Mouse (Mus musculus): ENCODE measurements at regions not wholly inside any gene's neighbourhood (a gene's known extent, or its start where the extent isn't known, plus 50 kb on each side); places are given as distances from the start of the nearest gene placed in this dataset.
"Not testable (repeated sequence)": the region's sequence is repeated elsewhere in the genome, so short reads cannot be mapped to it uniquely, and the experiment has no call there.

GRCm38 (mm10) chr2:92809226-92809625 is 105.7 kb upstream of the Syt13 start:
- H3K9ac ChIP-seq (replicated peaks), result no peak overlapping the region
- no peaks in the 10 kb centered on the region for H3K9me3 ChIP-seq
- no peak overlapping the region for H3K4me2 ChIP-seq (replicated peaks)
- no peak overlapping the region for H3K4me3 ChIP-seq
- H3K36me3 ChIP-seq, result no peaks in the 10 kb centered on the region
- H3K4me1 ChIP-seq, result peaks cover 42% of the 10 kb centered on the region
- no peak overlapping the region for H3K27ac ChIP-seq (replicated peaks)
- no peak for ATAC-seq (ENCODE audit: low FRiP score, low read depth)
- 13% methylated on average over 3 of the region's 3 CpGs for WGBS
- no peaks in the 10 kb centered on the region; the same call in none of the 2 replicates for H3K27me3 ChIP-seq

- Histone ChIP-seq H3K36me3 (no peaks in the 10 kb centered on the region), H3K9ac (replicated peaks) (no peak overlapping the region), H3K4me3 (no peak overlapping the region), H3K27ac (replicated peaks) (no peak overlapping the region), H3K4me1 (peaks cover 42% of the 10 kb centered on the region), H3K27me3 (no peaks in the 10 kb centered on the region; the same call in none of the 2 replicates), H3K4me2 (replicated peaks) (no peak overlapping the region), H3K9me3 (no peaks in the 10 kb centered on the region)
- no peak for ATAC-seq (ENCODE audit: low FRiP score, low read depth)
- WGBS, result 85% methylated on average over 4 of the region's 4 CpGs
Measured at GRCm38 (mm10) chr2:92809681-92810323, 105.1 kb upstream of the Syt13 start.

GRCm38 (mm10) chr2:92810956-92811355 is 103.9 kb upstream of the Syt13 start:
- peaks cover 37% of the 10 kb centered on the region for H3K4me1 ChIP-seq
- not testable (repeated sequence) for H3K9me3 ChIP-seq; H3K36me3 ChIP-seq; H3K4me2 ChIP-seq (replicated peaks); H3K4me3 ChIP-seq; ATAC-seq (ENCODE audit: low FRiP score, low read depth); H3K27ac ChIP-seq (replicated peaks); H3K27me3 ChIP-seq; H3K9ac ChIP-seq (replicated peaks)
- 12% methylated on average over 6 of the region's 6 CpGs for WGBS

- no peak for ATAC-seq (ENCODE audit: low FRiP score, low read depth)
- Histone ChIP-seq H3K36me3 (no peaks in the 10 kb centered on the region), H3K4me3 (no peak overlapping the region), H3K9ac (replicated peaks) (no peak overlapping the region), H3K27me3 (no peaks in the 10 kb centered on the region; the same call in none of the 2 replicates), H3K4me2 (replicated peaks) (no peak overlapping the region), H3K9me3 (no peaks in the 10 kb centered on the region), H3K27ac (replicated peaks) (no peak overlapping the region; the same call in 1 of the 2 replicates), H3K4me1 (peaks cover 17% of the 10 kb centered on the region)
- WGBS, result 74% methylated on average over 11 of the region's 11 CpGs
Measured at GRCm38 (mm10) chr2:92813028-92813427, 101.9 kb upstream of the Syt13 start.

GRCm38 (mm10) chr2:92819586-92819985 is 95.3 kb upstream of the Syt13 start:
- Histone ChIP-seq H3K4me1 (0 out of 2 replicates have a peak, but pooled peaks cover 4% of the 10 kb centered on the region), H3K36me3 (no peaks in the 10 kb centered on the region), H3K4me3 (no peak overlapping the region), H3K9ac (replicated peaks) (no peak overlapping the region), H3K27ac (replicated peaks) (no peak overlapping the region), H3K4me2 (replicated peaks) (no peak overlapping the region), H3K27me3 (no peaks in the 10 kb centered on the region), H3K9me3 (no peaks in the 10 kb centered on the region)
- 72% methylated on average over 6 of the region's 6 CpGs for WGBS
- ATAC-seq (ENCODE audit: low FRiP score, low read depth), result no peak

DNA sequence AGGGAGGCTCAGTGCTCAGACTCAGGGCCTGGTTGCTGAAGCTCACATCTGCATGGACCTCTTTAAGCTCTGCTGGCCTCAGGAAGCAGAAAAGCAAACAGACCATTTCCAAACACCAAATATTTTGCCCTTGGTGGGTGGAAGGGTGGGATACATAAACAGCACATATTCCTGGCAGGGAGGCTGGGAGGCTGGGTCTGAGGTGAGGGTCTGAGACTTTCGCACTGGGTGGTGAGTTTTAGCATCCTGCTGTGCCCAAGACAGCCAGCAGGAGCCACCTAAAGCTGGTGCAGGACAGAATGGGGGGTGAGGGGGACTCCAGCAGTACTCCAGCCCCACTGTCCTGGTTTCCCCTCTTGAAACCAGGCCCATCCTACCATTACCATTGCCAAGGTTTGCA is 90.6 kb upstream of the Syt13 start:
- Histone ChIP-seq H3K27me3 (no peaks in the 10 kb centered on the region), H3K9ac (replicated peaks) (no peak overlapping the region), H3K27ac (replicated peaks) (no peak overlapping the region), H3K9me3 (no peaks in the 10 kb centered on the region), H3K4me3 (no peak overlapping the region), H3K4me2 (replicated peaks) (no peak overlapping the region), H3K36me3 (no peaks in the 10 kb centered on the region), H3K4me1 (peaks cover 12% of the 10 kb centered on the region)
- WGBS, result 100% methylated on average over 1 of the region's 1 CpGs
- ATAC-seq (ENCODE audit: low FRiP score, low read depth), result no peak

GRCm38 (mm10) chr2:92825395-92825794 is 89.5 kb upstream of the Syt13 start:
- H3K4me3 ChIP-seq, result no peak overlapping the region
- no peak overlapping the region for H3K4me2 ChIP-seq (replicated peaks)
- WGBS, result 20% methylated on average over 6 of the region's 6 CpGs
- no peaks in the 10 kb centered on the region for H3K9me3 ChIP-seq
- peaks cover 10% of the 10 kb centered on the region for H3K4me1 ChIP-seq
- H3K9ac ChIP-seq (replicated peaks), result no peak overlapping the region
- no peak overlapping the region for H3K27ac ChIP-seq (replicated peaks)
- H3K36me3 ChIP-seq, result no peaks in the 10 kb centered on the region
- H3K27me3 ChIP-seq, result no peaks in the 10 kb centered on the region
- no peak for ATAC-seq (ENCODE audit: low FRiP score, low read depth)

- Histone ChIP-seq H3K4me1 (peaks cover 17% of the 10 kb centered on the region), H3K36me3 (no peaks in the 10 kb centered on the region), H3K4me3 (no peak overlapping the region), H3K27me3 (no peaks in the 10 kb centered on the region), H3K4me2 (replicated peaks) (no peak overlapping the region), H3K27ac (replicated peaks) (no peak overlapping the region), H3K9ac (replicated peaks) (no peak overlapping the region), H3K9me3 (no peaks in the 10 kb centered on the region)
- 67% methylated on average over 2 of the region's 2 CpGs for WGBS
- ATAC-seq (ENCODE audit: low FRiP score, low read depth), result no peak
Measured at GRCm38 (mm10) chr2:92830134-92830533, 84.8 kb upstream of the Syt13 start.

- WGBS, result 76% methylated on average over 7 of the region's 7 CpGs
- no peaks in the 10 kb centered on the region for H3K36me3 ChIP-seq
Measured at GRCm38 (mm10) chr2:92831784-92832183, 83.1 kb upstream of the Syt13 start.

GRCm38 (mm10) chr2:92836203-92836602 is 78.7 kb upstream of the Syt13 start:
- Histone ChIP-seq H3K36me3 (no peaks in the 10 kb centered on the region), H3K9ac (replicated peaks) (no peak overlapping the region), H3K27ac (replicated peaks) (no peak overlapping the region), H3K4me2 (replicated peaks) (no peak overlapping the region), H3K4me3 (no peak overlapping the region), H3K27me3 (peaks cover 5% of the 10 kb centered on the region; the same call in 1 of the 2 replicates), H3K4me1 (peaks cover 6% of the 10 kb centered on the region; the same call in 1 of the 2 replicates), H3K9me3 (no peaks in the 10 kb centered on the region)
- 88% methylated on average over 4 of the region's 4 CpGs for WGBS
- no peak for ATAC-seq (ENCODE audit: low FRiP score, low read depth)

More at GRCm38 (mm10) chr2:92831784-92832183, 83.1 kb upstream of the Syt13 start:
- peaks cover 10% of the 10 kb centered on the region; the same call in 1 of the 2 replicates for H3K4me1 ChIP-seq
- no peaks in the 10 kb centered on the region for H3K27me3 ChIP-seq
- no peak overlapping the region for H3K4me2 ChIP-seq (replicated peaks)
- no peaks in the 10 kb centered on the region for H3K9me3 ChIP-seq
- no peak for ATAC-seq (ENCODE audit: low FRiP score, low read depth)
- H3K27ac ChIP-seq (replicated peaks), result no peak overlapping the region
- H3K9ac ChIP-seq (replicated peaks), result no peak overlapping the region
- no peak overlapping the region for H3K4me3 ChIP-seq

GRCm38 (mm10) chr2:92838012-92838411 is 76.9 kb upstream of the Syt13 start:
- peaks cover 16% of the 10 kb centered on the region; the same call in 1 of the 2 replicates for H3K27me3 ChIP-seq

DNA sequence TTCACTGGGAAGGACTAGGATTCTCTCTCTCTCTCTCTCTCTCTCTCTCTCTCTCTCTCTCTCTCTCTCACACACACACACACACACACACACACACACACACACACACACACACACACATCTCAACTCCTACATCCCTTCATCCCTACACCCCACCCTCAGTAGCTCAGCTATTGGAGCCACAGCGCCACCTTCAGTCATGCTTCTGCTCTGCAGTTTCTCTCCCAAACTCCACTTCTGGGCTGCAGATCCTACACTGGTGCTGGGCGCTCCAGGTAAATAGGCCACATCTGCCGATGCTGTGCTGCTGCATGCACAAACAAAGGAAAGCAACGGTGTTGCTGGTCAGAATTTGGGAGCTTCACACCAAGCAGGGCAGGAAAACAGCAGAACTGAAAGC is 74.9 kb upstream of the Syt13 start:
- no peak for ATAC-seq (ENCODE audit: low FRiP score, low read depth)
- no peak overlapping the region for H3K9ac ChIP-seq (replicated peaks)
- 15% methylated on average over 4 of the region's 4 CpGs for WGBS
- peaks cover 4% of the 10 kb centered on the region; the same call in 1 of the 2 replicates for H3K4me1 ChIP-seq
- H3K4me2 ChIP-seq (replicated peaks), result no peak overlapping the region
- H3K4me3 ChIP-seq, result no peak overlapping the region
- H3K36me3 ChIP-seq, result no peaks in the 10 kb centered on the region
- peaks cover 27% of the 10 kb centered on the region for H3K27me3 ChIP-seq
- no peak overlapping the region for H3K27ac ChIP-seq (replicated peaks)
- H3K9me3 ChIP-seq, result no peaks in the 10 kb centered on the region

More at GRCm38 (mm10) chr2:92838012-92838411, 76.9 kb upstream of the Syt13 start:
- Histone ChIP-seq H3K27ac (replicated peaks) (no peak overlapping the region), H3K36me3 (no peaks in the 10 kb centered on the region), H3K4me2 (replicated peaks) (no peak overlapping the region), H3K9me3 (no peaks in the 10 kb centered on the region), H3K4me1 (peaks cover 6% of the 10 kb centered on the region; the same call in 1 of the 2 replicates), H3K9ac (replicated peaks) (no peak overlapping the region), H3K4me3 (no peak overlapping the region)
- no peak for ATAC-seq (ENCODE audit: low FRiP score, low read depth)
- WGBS, result 86% methylated on average over 5 of the region's 5 CpGs

DNA sequence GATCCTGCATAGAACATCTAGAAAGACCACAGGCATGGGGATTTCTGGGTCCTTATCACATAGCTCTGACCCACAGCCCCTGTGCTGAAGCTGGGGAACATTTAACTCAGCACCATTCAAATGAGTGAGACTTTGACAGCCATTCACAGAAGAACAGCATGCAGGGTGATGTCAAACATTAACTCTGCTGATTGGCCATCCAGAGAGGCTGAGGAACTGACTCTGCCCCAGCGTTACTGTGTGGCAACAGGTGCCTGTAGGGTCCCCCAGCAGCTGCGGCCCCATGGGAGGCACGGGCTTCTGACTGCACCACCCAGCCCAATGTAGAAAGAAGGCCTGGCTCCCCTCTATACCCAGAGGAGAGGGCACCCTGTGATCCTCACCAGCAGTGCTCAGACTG is 73.3 kb upstream of the Syt13 start:
- no peaks in the 10 kb centered on the region for H3K36me3 ChIP-seq
- peaks cover 14% of the 10 kb centered on the region for H3K4me1 ChIP-seq
- ATAC-seq (ENCODE audit: low FRiP score, low read depth), result no peak
- H3K4me2 ChIP-seq (replicated peaks), result no peak overlapping the region
- no peak overlapping the region for H3K27ac ChIP-seq (replicated peaks)
- no peaks in the 10 kb centered on the region for H3K9me3 ChIP-seq
- H3K9ac ChIP-seq (replicated peaks), result no peak overlapping the region
- H3K4me3 ChIP-seq, result no peak overlapping the region
- H3K27me3 ChIP-seq, result peaks cover 33% of the 10 kb centered on the region
- WGBS, result 44% methylated on average over 3 of the region's 3 CpGs

All from midbrain, embryonic 12.5 days (tissue).